Mouse (Mus musculus) heart, adult 11 months (tissue): ENCODE results near the gene Slc25a51.
A peak's percentile ranks its signal among the peaks of the same experiment; 100 is the strongest.

Experiments used
- DNase-seq: peaks from one replicate; pipeline ENCODE4 v3.0.0; 2022

The Slc25a51 gene

GRCm38 (mm10) chr4:45408427-45409132, at the start of gene Slc25a51:
Gene Slc25a51 (minus strand): TSS chr4:45408766.
- peak; percentile 99 for DNase-seq

- DNase-seq: no peak
Observed at GRCm38 (mm10) chr4:45457543-45457942, 49.0 kb upstream of the Slc25a51 start.

- no peak for DNase-seq
Observed at GRCm38 (mm10) chr4:45455001-45455400, 46.4 kb upstream of the Slc25a51 start.

GRCm38 (mm10) chr4:45453271-45453851, 44.8 kb upstream of the Slc25a51 start:
- no peak for DNase-seq

- DNase-seq: peak; percentile 99
Observed at GRCm38 (mm10) chr4:45452569-45453111, 44.1 kb upstream of the Slc25a51 start.

GRCm38 (mm10) chr4:45449012-45449411, 40.4 kb upstream of the Slc25a51 start:
- no peak for DNase-seq

GRCm38 (mm10) chr4:45448481-45448880, 39.9 kb upstream of the Slc25a51 start:
- DNase-seq: no peak

GRCm38 (mm10) chr4:45447196-45447595, 38.6 kb upstream of the Slc25a51 start:
- no peak for DNase-seq

- no peak for DNase-seq
Observed at GRCm38 (mm10) chr4:45445235-45445634, 36.7 kb upstream of the Slc25a51 start.

GRCm38 (mm10) chr4:45444813-45445212, 36.2 kb upstream of the Slc25a51 start:
- no peak for DNase-seq

GRCm38 (mm10) chr4:45443652-45444051, 35.1 kb upstream of the Slc25a51 start:
- no peak for DNase-seq

GRCm38 (mm10) chr4:45442237-45442636, 33.7 kb upstream of the Slc25a51 start:
- no peak for DNase-seq

GRCm38 (mm10) chr4:45441778-45442177, 33.2 kb upstream of the Slc25a51 start:
- DNase-seq: no peak

GRCm38 (mm10) chr4:45439281-45439680, 30.7 kb upstream of the Slc25a51 start:
- no peak for DNase-seq

GRCm38 (mm10) chr4:45437010-45437409, 28.4 kb upstream of the Slc25a51 start:
- DNase-seq: no peak

- DNase-seq: no peak
Observed at GRCm38 (mm10) chr4:45436383-45436913, 27.9 kb upstream of the Slc25a51 start.

- peak; percentile 97 for DNase-seq
Observed at GRCm38 (mm10) chr4:45435899-45436298, 27.3 kb upstream of the Slc25a51 start.

- DNase-seq: no peak
Observed at GRCm38 (mm10) chr4:45434681-45435080, 26.1 kb upstream of the Slc25a51 start.

- DNase-seq: no peak
Observed at GRCm38 (mm10) chr4:45434071-45434470, 25.5 kb upstream of the Slc25a51 start.

- DNase-seq: no peak
Observed at GRCm38 (mm10) chr4:45431806-45432205, 23.2 kb upstream of the Slc25a51 start.

GRCm38 (mm10) chr4:45431316-45431715, 22.8 kb upstream of the Slc25a51 start:
- DNase-seq: no peak

GRCm38 (mm10) chr4:45429451-45429850, 20.9 kb upstream of the Slc25a51 start:
- no peak for DNase-seq

GRCm38 (mm10) chr4:45426724-45427457, 18.3 kb upstream of the Slc25a51 start:
- DNase-seq: no peak
